Mouse (Mus musculus) heart, embryonic 12.5 days (tissue): ENCODE results near the gene Apoc1. TPM values are rescaled to one million over a fixed set of nuclear protein-coding genes. Genes with fewer than 3 reads are reported as not detected.
A peak's percentile ranks its signal among the peaks of the same experiment; 100 is the strongest.

Experiments
- ATAC-seq: fragments of 200-750 bp; cut with Nextera tagmentation; 2 replicates; pipeline ENCODE4 v1.8.0; 2017; ENCODE audit warnings: moderate TSS enrichment, moderate library complexity; ENCODE audit not compliant: insufficient number of reproducible peaks, low FRiP score
- H3K27ac ChIP-seq: fragments of 300-500 bp; sonication (generic); 2 replicates; pipeline ENCODE4 v1.5.1; 2016; ENCODE audit warnings: mild to moderate bottlenecking, moderate library complexity; ENCODE audit not compliant: poor library complexity, severe bottlenecking
- H3K27me3 ChIP-seq: fragments of 300-500 bp; sonication (generic); replicated peaks from 2 replicates; pipeline ENCODE4 v1.6.1; 2016; ENCODE audit warnings: mild to moderate bottlenecking, moderate library complexity
- H3K36me3 ChIP-seq: fragments of 300-500 bp; sonication (generic); 2 replicates; pipeline ENCODE4 v1.6.1; 2016; ENCODE audit warnings: mild to moderate bottlenecking, moderate library complexity
- H3K4me1 ChIP-seq: fragments of 300-500 bp; sonication (generic); replicated peaks from 2 replicates; pipeline ENCODE4 v1.6.1; 2016; ENCODE audit warnings: mild to moderate bottlenecking
- H3K4me2 ChIP-seq: fragments of 300-500 bp; sonication (generic); 2 replicates; pipeline ENCODE4 v1.6.1; 2016; ENCODE audit warnings: mild to moderate bottlenecking, moderate library complexity
- H3K4me3 ChIP-seq: fragments of 300-500 bp; sonication (generic); 2 replicates; pipeline ENCODE4 v1.5.1; 2016; ENCODE audit warnings: mild to moderate bottlenecking
- H3K9ac ChIP-seq: fragments of 300-500 bp; sonication (generic); 2 replicates; pipeline ENCODE4 v1.6.1; 2016; ENCODE audit warnings: mild to moderate bottlenecking, moderate library complexity
- H3K9me3 ChIP-seq: fragments of 300-500 bp; sonication (generic); replicated peaks from 2 replicates; pipeline ENCODE4 v1.6.1; 2016; ENCODE audit warnings: mild to moderate bottlenecking, moderate library complexity
- WGBS: fragments of 180-500 bp; shearing (Covaris S2); methylation state at CpG from one replicate; pipeline ENCODE4 v1.1.7; 2016; 5-methylcytosine and 5-hydroxymethylcytosine counted together
- polyA plus RNA-seq: library from polyadenylated mRNA; unstranded; fragments of >200 nt; fragmentation: Nextera tagmentation; extraction: Ambion mirVana; gene quantifications from 2 replicates; pipeline ENCODE4 v1.2.1, GENCODE M21; 2016

Apoc1 gene
- polyA plus RNA-seq, 1 experiment from 2014 or later = 8.9 TPM

DNA sequence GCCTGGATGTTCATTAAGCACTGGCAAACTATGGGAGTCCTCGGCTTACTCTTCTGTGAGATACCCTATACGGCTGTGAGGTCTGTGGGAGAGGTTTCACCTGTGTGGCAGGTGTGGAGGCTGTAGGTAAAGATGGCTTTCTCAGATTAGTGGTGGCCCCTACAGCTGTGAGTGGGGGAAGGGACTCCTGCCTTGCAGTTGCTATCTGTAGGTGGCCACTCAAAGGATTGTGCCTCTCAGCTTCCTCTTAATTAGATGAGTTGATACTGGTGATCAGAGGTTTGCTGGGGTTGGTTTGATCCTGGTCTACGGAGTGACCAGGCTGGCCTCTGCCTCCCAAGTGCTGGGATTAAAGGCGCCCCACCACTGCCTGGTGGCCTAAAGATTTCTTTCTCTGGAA, 12.0 kb upstream of the Apoc1 start:
- no peaks in the 10 kb centered on the region for H3K9me3 ChIP-seq
- ATAC-seq = no peak
- peaks cover 21% of the 10 kb centered on the region for H3K4me1 ChIP-seq
- peaks cover 72% of the 10 kb centered on the region for H3K36me3 ChIP-seq
- H3K4me2 ChIP-seq = no peak overlapping the region
- H3K4me3 ChIP-seq = no peak overlapping the region
- no peaks in the 10 kb centered on the region for H3K27me3 ChIP-seq
- WGBS = 87% methylated on average over 4 of the region's 4 CpGs
- H3K9ac ChIP-seq = no peak overlapping the region
- H3K27ac ChIP-seq = no peak overlapping the region

DNA sequence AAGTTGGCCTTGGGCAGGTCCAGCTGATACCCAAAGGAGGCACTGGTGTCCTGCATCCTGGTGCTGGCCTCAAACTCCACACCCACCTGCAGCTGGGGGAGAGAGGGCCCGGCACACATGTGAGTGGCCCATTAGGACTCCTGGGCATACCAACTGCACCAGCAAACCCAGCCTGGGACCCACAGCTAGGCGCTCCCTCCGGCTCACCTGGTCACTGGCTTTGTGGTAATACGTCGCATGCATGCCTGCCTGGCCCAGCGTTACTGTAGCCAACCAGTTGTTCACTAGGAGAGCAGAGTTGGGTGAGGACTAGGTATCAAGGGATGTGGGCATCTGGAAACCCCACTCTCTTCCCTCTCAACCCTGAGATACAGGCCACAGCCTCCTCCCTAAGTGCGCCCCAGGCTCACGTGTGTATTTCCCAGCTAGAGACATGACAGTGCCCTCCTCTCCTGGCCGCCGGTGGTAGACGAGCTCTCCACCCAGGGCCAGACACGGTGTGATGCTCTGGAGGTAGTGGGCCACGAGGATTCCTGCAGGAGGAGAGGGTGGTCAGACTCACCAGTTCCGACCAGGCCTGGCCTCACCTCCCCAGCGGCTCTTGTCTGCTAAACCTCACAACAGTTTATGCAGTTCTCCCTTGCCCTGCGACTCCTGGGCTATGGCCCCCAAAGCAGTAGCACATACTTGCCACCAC, 10.5 kb upstream of the Apoc1 start:
- peaks cover 59% of the 10 kb centered on the region for H3K36me3 ChIP-seq
- H3K9ac ChIP-seq = peak overlapping the region; percentile 28
- no peak overlapping the region for H3K4me2 ChIP-seq
- peaks cover 31% of the 10 kb centered on the region for H3K4me1 ChIP-seq
- H3K27ac ChIP-seq = no peak overlapping the region
- no peaks in the 10 kb centered on the region for H3K9me3 ChIP-seq
- 85% methylated on average over 16 of the region's 16 CpGs for WGBS
- H3K27me3 ChIP-seq = no peaks in the 10 kb centered on the region
- ATAC-seq = no peak
- no peak overlapping the region for H3K4me3 ChIP-seq

DNA sequence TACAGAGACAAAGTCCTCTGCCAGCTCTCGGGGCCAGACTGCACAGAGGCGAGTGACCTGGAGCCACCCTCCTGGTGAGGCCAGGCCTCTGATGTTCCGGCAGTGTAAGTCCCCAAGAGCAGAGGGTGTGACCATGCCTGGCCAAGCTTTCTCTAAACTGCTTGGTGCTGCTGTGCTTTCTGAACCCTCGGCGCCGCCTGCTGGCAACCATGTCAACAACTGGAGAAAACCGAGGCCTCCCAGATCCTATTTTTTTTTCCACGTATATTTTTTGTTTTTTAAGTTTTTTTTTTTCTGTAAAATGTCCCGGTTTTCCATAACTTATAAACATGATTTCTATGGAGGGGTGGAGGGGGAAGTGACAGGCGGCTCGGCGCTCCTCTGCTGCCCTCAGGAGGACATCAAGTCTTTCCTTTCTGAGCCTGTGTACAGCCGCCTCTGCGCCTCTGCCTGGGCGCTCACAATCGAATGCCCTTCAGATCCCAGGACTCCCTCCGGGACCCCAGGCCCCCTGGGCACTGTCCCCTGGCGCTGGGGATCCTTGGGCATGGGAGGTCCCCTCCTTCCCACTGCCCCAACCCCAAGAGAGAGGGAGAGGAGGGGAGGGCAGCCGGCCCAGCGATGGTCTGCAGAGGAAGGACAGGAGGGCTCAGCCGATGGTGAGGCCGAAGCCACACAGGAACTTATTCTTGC, 8.8 kb upstream of the Apoc1 start:
- no peaks in the 10 kb centered on the region for H3K27me3 ChIP-seq
- no peaks in the 10 kb centered on the region for H3K9me3 ChIP-seq
- 27% methylated on average over 22 of the region's 22 CpGs for WGBS
- peak overlapping the region; percentile 64 for H3K9ac ChIP-seq
- peaks cover 54% of the 10 kb centered on the region for H3K36me3 ChIP-seq
- H3K4me1 ChIP-seq = peaks cover 31% of the 10 kb centered on the region
- ATAC-seq = peak; percentile 67
- no peak overlapping the region for H3K4me3 ChIP-seq
- peak overlapping the region; percentile 32; the same call in 1 of the 2 replicates for H3K4me2 ChIP-seq
- peak overlapping the region; percentile 65 for H3K27ac ChIP-seq

GRCm38 (mm10) chr7:19700299-19701068, 8.0 kb upstream of the Apoc1 start:
- H3K9me3 ChIP-seq = no peaks in the 10 kb centered on the region
- WGBS = 47% methylated on average over 12 of the region's 12 CpGs
- peaks cover 56% of the 10 kb centered on the region for H3K36me3 ChIP-seq
- peaks cover 39% of the 10 kb centered on the region for H3K4me1 ChIP-seq
- ATAC-seq = no peak
- no peaks in the 10 kb centered on the region for H3K27me3 ChIP-seq
- peak overlapping the region; percentile 32; the same call in 1 of the 2 replicates for H3K4me2 ChIP-seq
- H3K9ac ChIP-seq = peak overlapping the region; percentile 64
- H3K4me3 ChIP-seq = no peak overlapping the region
- peak overlapping the region; percentile 65 for H3K27ac ChIP-seq

GRCm38 (mm10) chr7:19699827-19700148, 7.3 kb upstream of the Apoc1 start:
- H3K27ac ChIP-seq = 0 out of 2 replicates have a peak overlapping the region, but pooled peaks have one; percentile 61
- peak overlapping the region; percentile 68; the same call in 1 of the 2 replicates for H3K9ac ChIP-seq
- H3K36me3 ChIP-seq = peaks cover 50% of the 10 kb centered on the region
- H3K4me1 ChIP-seq = peaks cover 42% of the 10 kb centered on the region
- H3K9me3 ChIP-seq = no peaks in the 10 kb centered on the region
- H3K27me3 ChIP-seq = no peaks in the 10 kb centered on the region
- H3K4me2 ChIP-seq = peak overlapping the region; percentile 86; the same call in 1 of the 2 replicates
- no peak for ATAC-seq
- WGBS = 68% methylated on average over 4 of the region's 4 CpGs
- H3K4me3 ChIP-seq = no peak overlapping the region

- Histone ChIP-seq H3K9me3 (no peaks in the 10 kb centered on the region), H3K27ac (peak within 1 kb of the TSS; percentile 61), H3K36me3 (peaks cover 45% of the 10 kb centered on the region), H3K4me1 (peaks cover 46% of the 10 kb centered on the region), H3K27me3 (no peaks in the 10 kb centered on the region), H3K9ac (peak within 1 kb of the TSS; percentile 68), H3K4me2 (peak within 1 kb of the TSS; percentile 86), H3K4me3 (peak within 1 kb of the TSS; percentile 55)
- ATAC-seq = peak; percentile 68
- WGBS = 3% methylated on average over 20 of the region's 20 CpGs
These were observed 6.7 kb upstream of the Apoc1 start, which contains the start of gene Apoe for GRCm38 (mm10) chr7:19698907-19699826. Apoe (minus strand) TSS chr7:19699188.

- Histone ChIP-seq H3K4me1 (peaks cover 54% of the 10 kb centered on the region), H3K4me2 (peak overlapping the region; percentile 86)
These were observed 5.8 kb upstream of the Apoc1 start for GRCm38 (mm10) chr7:19697949-19698906.

GRCm38 (mm10) chr7:19696336-19696873, 3.9 kb upstream of the Apoc1 start:
- Histone ChIP-seq H3K27me3 (no peaks in the 10 kb centered on the region), H3K9ac (0 out of 2 replicates have a peak overlapping the region, but pooled peaks have one; percentile 11), H3K4me1 (peaks cover 62% of the 10 kb centered on the region), H3K9me3 (no peaks in the 10 kb centered on the region), H3K4me3 (no peak overlapping the region), H3K27ac (peak overlapping the region; percentile 95; the same call in 1 of the 2 replicates), H3K4me2 (0 out of 2 replicates have a peak overlapping the region, but pooled peaks have one; percentile 86), H3K36me3 (peaks cover 18% of the 10 kb centered on the region)
- ATAC-seq = no peak
- 87% methylated on average over 34 of the region's 34 CpGs for WGBS

More at GRCm38 (mm10) chr7:19697949-19698906, 5.8 kb upstream of the Apoc1 start:
- H3K9me3 ChIP-seq = no peaks in the 10 kb centered on the region
- WGBS = 2% methylated on average over 28 of the region's 28 CpGs
- H3K27me3 ChIP-seq = no peaks in the 10 kb centered on the region
- peak overlapping the region; percentile 61 for H3K27ac ChIP-seq
- peak overlapping the region; percentile 68 for H3K9ac ChIP-seq
- peaks cover 36% of the 10 kb centered on the region for H3K36me3 ChIP-seq
- ATAC-seq = no peak
- peak overlapping the region; percentile 55 for H3K4me3 ChIP-seq

DNA sequence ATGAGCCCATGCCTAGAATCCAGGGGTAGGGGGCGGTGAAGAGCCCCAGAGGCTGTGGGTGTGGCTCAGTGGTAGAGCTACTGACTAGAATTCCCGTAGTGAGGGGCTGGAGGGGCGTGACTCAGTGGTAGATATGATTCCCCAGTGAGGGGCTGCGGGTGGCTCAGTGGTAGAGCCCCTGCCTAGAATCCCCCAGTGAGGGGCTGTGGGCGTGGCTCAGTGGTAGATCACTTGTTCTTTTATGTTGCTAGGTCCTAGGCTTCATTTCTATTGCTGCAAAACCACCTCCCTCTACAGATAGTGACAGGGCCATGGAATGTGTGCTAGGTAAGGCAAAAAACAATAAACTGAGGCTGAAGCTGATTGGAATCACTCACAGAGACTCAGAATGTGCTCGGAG, 3.4 kb upstream of the Apoc1 start:
- Histone ChIP-seq H3K9me3 (no peaks in the 10 kb centered on the region), H3K4me3 (no peak overlapping the region), H3K27me3 (no peaks in the 10 kb centered on the region), H3K27ac (peak overlapping the region; percentile 95), H3K36me3 (peaks cover 17% of the 10 kb centered on the region), H3K4me2 (no peak overlapping the region), H3K9ac (no peak overlapping the region), H3K4me1 (peaks cover 58% of the 10 kb centered on the region)
- WGBS = 73% methylated on average over 6 of the region's 6 CpGs
- ATAC-seq = no peak
